Mouse (Mus musculus): ENCODE data around the gene Amz1. TPM values are rescaled to one million over a fixed set of nuclear protein-coding genes. Genes with fewer than 3 reads are reported as not detected.

Amz1 gene
- total RNA-seq, 2 experiments from 2014 or later, result 3.0 to 4.4 TPM

GRCm38 (mm10) chr5:140722121-140722520 lies 1.8 kb upstream of the Amz1 start:
- ATAC-seq (ENCODE audit: poor library complexity, severe bottlenecking), result peak; percentile 28

GRCm38 (mm10) chr5:140726062-140726839 lies 2.3 kb downstream of the Amz1 start:
- no peak for ATAC-seq (ENCODE audit: poor library complexity, severe bottlenecking)

DNA sequence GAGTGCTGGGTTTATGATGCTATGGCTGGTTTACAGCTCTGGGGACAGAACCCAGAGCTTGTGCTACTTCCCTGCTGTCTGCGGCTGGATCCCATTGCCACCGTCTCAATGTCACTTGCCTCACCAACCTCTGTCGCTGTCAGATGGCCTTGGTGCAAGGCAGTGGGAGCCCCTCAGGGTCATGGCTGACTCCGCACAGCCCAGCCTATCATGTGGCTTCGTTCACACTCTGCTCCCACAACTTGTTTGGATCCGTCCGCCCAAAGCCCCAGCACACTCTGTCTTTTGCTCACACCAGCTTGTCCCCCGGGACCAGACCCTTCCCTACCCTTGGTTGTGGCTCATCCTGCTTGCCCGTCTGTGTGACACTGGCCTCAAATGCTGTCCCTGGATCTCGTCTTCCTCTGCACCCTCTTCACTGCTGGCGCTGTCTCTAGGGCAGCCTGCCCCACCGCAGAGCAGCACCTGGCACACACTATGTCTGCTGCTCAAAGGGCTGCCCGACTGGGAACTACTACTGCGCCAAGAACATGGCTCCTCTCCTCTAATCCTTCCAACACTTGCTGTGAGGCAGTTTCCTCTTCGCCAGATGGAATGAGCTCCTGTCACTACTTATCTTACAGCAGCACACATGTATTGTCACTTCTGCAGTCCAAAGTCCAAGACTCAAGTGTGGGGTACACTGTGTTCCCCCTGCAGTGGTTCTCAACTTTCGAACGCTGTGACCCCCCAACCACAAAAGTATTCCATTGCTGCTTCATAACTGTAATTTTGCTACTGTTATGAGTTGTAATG lies 3.2 kb downstream of the Amz1 start:
- no peak for ATAC-seq (ENCODE audit: poor library complexity, severe bottlenecking)

DNA sequence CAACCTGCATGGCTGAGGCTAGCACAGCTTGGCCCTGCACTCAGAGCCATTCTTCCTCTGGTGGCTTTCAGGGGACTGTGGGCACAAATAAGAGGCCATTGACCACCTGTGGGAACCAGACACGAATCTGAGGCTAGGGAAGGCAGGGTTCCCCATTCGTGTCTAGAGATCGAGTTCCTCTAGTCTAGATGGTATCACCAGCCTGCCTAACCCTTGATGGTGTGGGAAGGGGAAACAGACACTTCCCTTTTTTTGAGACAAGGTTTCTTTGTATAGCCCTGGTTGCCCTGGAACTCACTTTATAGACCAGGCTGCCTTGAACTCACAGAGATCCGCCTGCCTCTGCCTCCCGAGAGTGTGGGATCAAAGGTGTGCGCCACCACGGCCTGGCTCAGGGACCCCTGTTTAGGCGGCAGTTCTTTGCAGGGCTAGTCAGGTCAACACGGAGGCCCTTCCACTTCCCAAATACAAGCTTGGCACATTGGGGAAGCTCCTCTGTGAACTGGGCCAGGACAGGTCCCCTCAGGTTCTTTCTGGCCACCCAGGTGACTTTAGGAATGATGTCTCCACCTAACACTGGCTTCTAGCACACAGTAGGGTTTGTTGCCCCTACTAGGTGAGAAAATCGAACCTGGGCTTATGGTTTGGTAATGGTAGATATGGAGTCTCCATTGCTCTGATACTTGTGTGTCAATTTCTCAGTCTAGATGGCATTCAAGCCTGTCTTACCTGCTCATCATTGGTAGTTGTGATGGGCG lies 7.3 kb downstream of the Amz1 start:
- peak; percentile 73 for ATAC-seq (ENCODE audit: poor library complexity, severe bottlenecking)

DNA sequence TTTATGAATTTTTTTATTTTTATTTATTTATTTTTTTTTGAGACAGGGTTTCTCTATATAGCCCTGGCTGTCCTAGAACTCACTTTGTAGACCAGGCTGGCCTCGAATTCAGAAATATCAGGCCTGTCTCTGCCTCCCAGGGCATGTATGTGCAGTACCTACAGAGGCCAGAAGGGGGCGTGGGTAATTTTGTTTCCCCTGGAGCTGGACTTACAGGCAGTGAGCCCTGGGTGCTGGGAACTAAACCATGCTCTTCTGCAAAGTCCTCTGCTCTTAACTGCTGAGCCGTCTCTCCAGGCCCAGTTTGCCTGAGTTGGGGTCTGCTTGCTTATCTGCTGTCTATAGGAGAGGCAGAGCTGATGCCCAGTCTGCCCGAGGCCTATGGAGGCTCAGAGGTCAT lies 8.3 kb downstream of the Amz1 start:
- ATAC-seq (ENCODE audit: poor library complexity, severe bottlenecking), result no peak

GRCm38 (mm10) chr5:140733336-140733735 lies 9.4 kb downstream of the Amz1 start:
- ATAC-seq (ENCODE audit: poor library complexity, severe bottlenecking), result peak; percentile 63

DNA sequence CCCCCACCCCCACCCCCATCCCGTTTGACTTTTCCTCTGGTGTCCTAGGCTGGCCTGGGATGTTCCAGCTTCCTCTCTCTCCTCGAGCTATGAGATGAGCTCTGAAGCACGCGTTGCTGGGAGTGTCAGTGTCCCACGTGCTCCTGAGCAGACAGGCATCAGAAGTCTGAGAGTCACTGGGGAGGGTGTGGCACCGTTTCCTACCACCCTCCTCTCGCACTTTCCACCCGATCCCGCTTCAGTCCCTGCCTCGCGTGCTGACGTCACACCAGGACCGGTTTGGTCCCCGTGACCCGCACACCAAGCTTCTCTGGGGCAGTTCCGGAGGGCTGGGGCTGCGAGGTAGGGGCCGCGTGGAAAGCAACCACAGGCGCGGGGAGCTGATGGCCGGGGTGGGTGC lies 11.4 kb downstream of the Amz1 start:
- ATAC-seq (ENCODE audit: poor library complexity, severe bottlenecking), result peak; percentile 38

GRCm38 (mm10) chr5:140736166-140736565 lies 12.2 kb downstream of the Amz1 start:
- ATAC-seq (ENCODE audit: poor library complexity, severe bottlenecking), result no peak

DNA sequence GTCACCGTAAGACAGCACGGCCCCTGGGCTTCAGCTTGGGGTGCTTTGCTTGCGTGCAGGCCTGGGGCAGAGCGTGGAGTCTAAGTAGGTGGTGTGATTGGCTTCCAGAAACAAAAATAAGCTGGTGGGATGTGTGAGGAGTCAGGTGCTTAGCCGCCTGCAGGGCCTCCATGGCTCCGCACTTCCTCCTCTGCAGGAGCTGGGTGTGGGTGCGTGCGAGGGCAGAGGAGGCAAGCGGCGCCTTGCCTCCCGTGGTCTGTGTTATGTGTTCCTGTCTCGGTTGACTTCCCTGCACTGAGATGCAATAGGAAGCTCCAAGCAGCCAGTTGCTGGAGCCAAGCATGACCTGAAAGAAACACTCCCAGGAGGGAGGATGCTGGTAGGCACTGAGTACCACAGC lies 15.9 kb downstream of the Amz1 start:
- peak; percentile 67 for ATAC-seq (ENCODE audit: poor library complexity, severe bottlenecking)

DNA sequence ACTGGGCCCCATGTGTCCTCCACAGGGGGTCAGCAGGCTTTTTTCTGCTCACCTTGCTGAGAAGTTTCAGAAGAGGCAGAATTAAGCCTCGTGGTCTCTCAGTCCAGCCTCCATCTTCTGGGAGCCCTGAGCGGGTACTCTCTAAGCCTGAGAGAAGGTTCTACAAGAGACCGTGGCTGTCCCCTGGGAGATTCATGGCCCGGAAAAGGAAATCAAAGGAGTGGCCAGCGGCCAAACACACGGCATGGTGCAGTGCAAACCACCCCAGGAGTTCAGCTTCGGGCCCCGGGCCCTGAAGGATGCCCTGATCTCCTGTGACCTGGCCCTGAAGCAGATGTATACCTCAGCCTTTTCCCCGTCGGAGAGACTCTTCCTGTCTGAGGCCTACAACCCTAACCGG lies 17.1 kb downstream of the Amz1 start:
- ATAC-seq (ENCODE audit: poor library complexity, severe bottlenecking), result no peak

DNA sequence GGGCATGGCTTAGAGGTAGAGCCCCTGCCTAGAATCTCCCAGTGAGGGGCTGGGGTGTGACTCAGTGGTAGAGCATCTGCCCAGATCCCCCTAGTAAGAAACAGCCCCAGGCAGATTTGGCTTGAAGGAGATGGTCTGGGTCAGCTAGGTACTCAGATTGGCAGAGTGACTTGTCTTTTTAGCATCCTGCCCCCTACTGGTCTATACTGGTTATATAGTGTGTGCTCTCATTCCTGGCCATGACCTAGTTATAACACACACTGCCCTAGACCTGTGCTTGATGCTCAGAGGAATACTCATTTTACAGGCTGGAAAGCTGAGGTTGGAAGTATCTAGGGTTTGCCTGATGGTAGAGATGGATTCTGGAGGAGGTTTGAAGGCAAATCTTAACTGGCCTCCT lies 17.9 kb downstream of the Amz1 start:
- ATAC-seq (ENCODE audit: poor library complexity, severe bottlenecking), result peak; percentile 69

- no peak for ATAC-seq (ENCODE audit: poor library complexity, severe bottlenecking)
Measured at GRCm38 (mm10) chr5:140743706-140744131, 19.8 kb downstream of the Amz1 start.

- ATAC-seq (ENCODE audit: poor library complexity, severe bottlenecking), result peak; percentile 55
Measured at GRCm38 (mm10) chr5:140748425-140748824, 24.5 kb downstream of the Amz1 start.

DNA sequence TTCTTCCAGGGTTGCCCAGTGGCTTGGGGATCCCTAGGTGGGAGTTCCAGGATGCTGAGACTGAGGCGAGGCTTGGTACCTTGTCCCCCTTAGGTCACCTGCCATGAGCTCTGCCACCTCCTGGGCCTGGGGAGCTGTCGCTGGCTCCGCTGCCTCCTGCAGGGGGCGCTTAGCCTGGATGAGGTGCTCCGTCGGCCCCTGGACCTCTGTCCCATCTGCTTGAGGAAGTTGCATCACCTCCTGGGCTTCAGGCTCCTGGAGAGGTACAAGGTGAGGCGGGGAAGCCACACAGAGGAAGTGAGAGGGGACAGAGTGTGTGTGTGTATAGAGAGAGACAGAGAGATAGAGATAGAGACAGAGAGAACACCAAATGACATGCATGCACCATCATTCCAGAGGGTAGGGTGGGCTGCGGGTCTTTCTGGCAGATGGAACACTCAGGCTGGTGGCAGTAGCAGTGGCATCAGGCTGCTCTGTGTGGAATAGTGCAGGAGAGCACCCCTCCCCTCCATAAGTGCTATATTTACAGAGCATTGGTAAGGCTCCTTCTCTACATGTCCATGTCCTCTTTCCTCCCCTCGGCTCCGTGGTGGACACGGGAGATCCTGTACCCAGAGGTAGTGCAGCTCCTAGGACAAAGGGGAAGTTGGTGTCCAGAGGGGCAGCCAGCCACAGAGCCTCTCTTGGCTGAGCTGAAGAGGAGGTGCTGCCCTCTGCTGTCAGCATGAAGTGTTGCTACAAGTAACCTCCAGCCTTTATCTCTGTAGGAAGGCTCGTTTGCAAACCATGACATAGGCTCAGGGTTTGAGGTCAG lies 25.3 kb downstream of the Amz1 start:
- ATAC-seq (ENCODE audit: poor library complexity, severe bottlenecking), result peak; percentile 89

GRCm38 (mm10) chr5:140750925-140751324 lies 27.0 kb downstream of the Amz1 start:
- ATAC-seq (ENCODE audit: poor library complexity, severe bottlenecking), result no peak

DNA sequence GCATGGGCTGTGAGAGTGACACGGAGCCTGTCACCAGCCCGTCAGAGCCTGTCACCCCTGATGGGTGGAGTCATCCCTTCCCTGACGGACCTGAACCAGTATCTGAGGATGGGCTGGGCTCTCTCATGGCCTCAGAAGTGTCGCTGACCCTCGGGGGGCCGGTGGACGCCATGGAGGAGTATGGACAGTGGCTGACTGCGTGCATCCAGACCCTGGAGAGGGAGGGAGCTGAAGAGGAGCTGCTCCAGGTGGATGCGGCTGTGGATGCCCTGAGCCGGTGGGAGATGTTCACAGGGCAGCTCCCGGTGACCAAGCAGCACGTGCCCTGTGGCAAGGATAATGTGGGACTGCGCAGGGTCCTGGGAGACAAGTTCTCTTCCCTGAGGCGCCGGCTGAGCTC lies 28.1 kb downstream of the Amz1 start:
- no peak for ATAC-seq (ENCODE audit: poor library complexity, severe bottlenecking)

GRCm38 (mm10) chr5:140752639-140753038 lies 28.7 kb downstream of the Amz1 start:
- no peak for ATAC-seq (ENCODE audit: poor library complexity, severe bottlenecking)

- ATAC-seq (ENCODE audit: poor library complexity, severe bottlenecking), result no peak
Measured at GRCm38 (mm10) chr5:140753223-140753622, 29.3 kb downstream of the Amz1 start.

- ATAC-seq (ENCODE audit: poor library complexity, severe bottlenecking), result no peak
Measured at GRCm38 (mm10) chr5:140758864-140759263, 34.9 kb downstream of the Amz1 start.

GRCm38 (mm10) chr5:140762540-140762939 lies 38.6 kb downstream of the Amz1 start:
- no peak for ATAC-seq (ENCODE audit: poor library complexity, severe bottlenecking)

All from megakaryocyte, adult 5-6 weeks (primary cell).